Mouse (Mus musculus) Patski (cell line): ENCODE data around the gene Hist1h3g. TPM values are rescaled to one million over a fixed set of nuclear protein-coding genes. Genes with fewer than 3 reads are reported as not detected.
A peak's percentile ranks its signal among the peaks of the same experiment; 100 is the strongest.
"Not testable (repeated sequence)": the region's sequence is repeated elsewhere in the genome, so short reads cannot be mapped to it uniquely, and the experiment has no call there.

Source experiments
- ATAC-seq: fragments of 100-300 bp; one replicate; pipeline ENCODE4 v1.8.0; 2021
- CTCF ChIA-PET: fragments of 350-600 bp; sonication (Branson Sonifier 250); formaldehyde crosslinking; loops from one replicate; lab custom pipeline; 2022; ENCODE audit warnings: inconsistent platforms; lab: Charles Lee
- POLR2A ChIA-PET: fragments of 350-600 bp; sonication (Branson Sonifier 250); formaldehyde crosslinking; loops from one replicate; lab custom pipeline; 2022; ENCODE audit warnings: antibody characterized with exemption, inconsistent platforms; lab: Charles Lee
- DNase-seq: peaks from one replicate; pipeline ENCODE4 v3.0.0-alpha.2; 2011; ENCODE audit warnings: low read depth, low spot score
- H3K27me3 ChIP-seq: fragments of 371-371 bp; one replicate; pipeline ENCODE4 v1.5.1; 2021
- CTCF ChIP-seq: fragments of 100-300 bp; IDR thresholded peaks from one replicate; pipeline ENCODE4 v1.5.1; 2021
- in situ Hi-C: fragments of 300-500 bp; cut with MboI; formaldehyde crosslinking; loops from 3 replicates; pipeline ENCODE4 v1.11.1; 2018; ENCODE audit warnings: low pct_unique_long_range_greater_than_20kb, mixed read lengths
- polyA plus RNA-seq: library from polyadenylated mRNA; unstranded; gene quantifications from one replicate; pipeline ENCODE4 v1.2.3, GENCODE M21; 2021

Gene Hist1h3g
- polyA plus RNA-seq, 1 experiment from 2014 or later = 1.7 TPM

GRCm38 (mm10) chr13:23524654-23525053 is 10.6 kb upstream of the Hist1h3g start:
- peak; percentile 95 for TF ChIP-seq CTCF
- in situ Hi-C loops = loop anchor here (5.0 kb wide), 1 partner anchor 92 kb away; no protein-coding TSS in a partner anchor
- POLR2A ChIA-PET = interaction anchor here (0.5 kb wide), 1 partner anchor 91 kb away, joined by 3 read pairs; no protein-coding TSS in a partner anchor
- CTCF ChIA-PET = interaction anchor here (0.7 to 2.8 kb wide), 10 partner anchors 23 to 99 kb away, joined by 3 to 21 read pairs (median 5); no protein-coding TSS in a partner anchor
- ATAC-seq (peak; percentile 46), DNase-seq (no peak)
- no peaks in the 10 kb centered on the region for H3K27me3 ChIP-seq

DNA sequence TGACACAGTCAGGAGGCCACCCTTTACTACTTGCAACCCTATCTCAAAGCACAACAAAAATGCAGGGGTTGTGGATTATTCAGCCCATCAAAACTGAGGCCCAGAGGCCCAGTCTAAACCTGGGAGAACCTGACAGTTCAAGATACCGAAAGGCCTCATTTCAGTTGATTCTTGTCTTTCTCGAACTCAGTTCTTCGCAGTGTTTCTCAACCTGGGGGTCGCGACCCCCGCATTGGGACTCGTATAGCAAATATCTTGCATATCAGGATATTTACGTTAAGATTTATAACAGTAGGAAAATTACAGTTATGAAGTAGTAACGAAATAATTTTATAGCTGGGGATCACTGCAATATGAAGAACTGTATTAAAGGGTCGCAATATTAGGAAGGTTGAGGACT is 9.3 kb upstream of the Hist1h3g start:
- DNase-seq (no peak), ATAC-seq (no peak)
- POLR2A ChIA-PET = interaction anchor here (1.7 kb wide), 1 partner anchor 93 kb away, joined by 5 read pairs; no protein-coding TSS in a partner anchor
- CTCF ChIA-PET = interaction anchor here (0.7 to 2.8 kb wide), 7 partner anchors 8 to 101 kb away, joined by 3 to 20 read pairs (median 3); no protein-coding TSS in a partner anchor
- H3K27me3 ChIP-seq = no peaks in the 10 kb centered on the region
- in situ Hi-C loops = no loop called here
- TF ChIP-seq CTCF = no peak

DNA sequence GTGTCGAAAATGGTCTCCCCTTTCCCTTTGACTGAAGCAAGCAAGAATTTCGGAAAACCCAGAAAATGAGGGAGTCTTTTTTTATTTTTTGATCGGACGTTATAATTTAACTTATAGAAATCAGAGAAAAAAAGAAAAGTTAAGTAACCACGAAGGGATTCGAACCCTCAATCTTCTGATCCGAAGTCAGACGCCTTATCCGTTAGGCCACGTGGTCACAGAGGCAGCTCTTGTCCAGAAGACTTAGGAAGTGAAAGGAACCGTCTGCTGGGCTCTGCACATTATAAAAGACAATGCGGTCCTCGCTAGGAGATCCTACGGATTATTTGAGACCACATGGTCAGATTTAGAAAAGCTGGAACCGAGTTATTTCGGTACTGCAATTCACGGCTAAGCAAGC is 8.9 kb upstream of the Hist1h3g start:
- POLR2A ChIA-PET = interaction anchor here (1.7 kb wide), 1 partner anchor 94 kb away, joined by 5 read pairs; no protein-coding TSS in a partner anchor
- in situ Hi-C loops = no loop called here
- ATAC-seq (peak; percentile 27), DNase-seq (no peak)
- CTCF ChIA-PET = interaction anchor here (0.7 to 2.8 kb wide), 6 partner anchors 9 to 101 kb away, joined by 3 to 20 read pairs (median 3); no protein-coding TSS in a partner anchor
- H3K27me3 ChIP-seq = no peaks in the 10 kb centered on the region
- no peak for TF ChIP-seq CTCF

GRCm38 (mm10) chr13:23529005-23529404 is 6.2 kb upstream of the Hist1h3g start:
- TF ChIP-seq CTCF = no peak
- no peaks in the 10 kb centered on the region for H3K27me3 ChIP-seq
- ChIA-PET CTCF (interaction anchor here (1.2 to 2.4 kb wide), 5 partner anchors 76 to 1485 kb away, joined by 3 to 8 read pairs (median 4); no protein-coding TSS in a partner anchor), POLR2A (interaction anchor here (0.6 to 1.2 kb wide), 2 partner anchors 28 to 1818 kb away, joined by 3 to 4 read pairs; no protein-coding TSS in a partner anchor)
- in situ Hi-C loops = no loop called here
- DNase-seq (no peak), ATAC-seq (no peak)

- DNase-seq (no peak), ATAC-seq (no peak)
- ChIA-PET CTCF (interaction anchor here (0.7 to 1.4 kb wide), 5 partner anchors 80 to 1485 kb away, joined by 3 to 5 read pairs (median 3); no protein-coding TSS in a partner anchor), POLR2A (interaction anchor here (0.6 to 1.2 kb wide), 2 partner anchors 27 to 1819 kb away, joined by 3 to 4 read pairs; no protein-coding TSS in a partner anchor)
- TF ChIP-seq CTCF = no peak
- no peaks in the 10 kb centered on the region for H3K27me3 ChIP-seq
- in situ Hi-C loops = loop anchor here (5.0 to 10.0 kb wide), 3 partner anchors 68 to 1815 kb away; partner anchors contain the start of genes Hist1h2ag, Hist1h2ai, Hist1h2bj and Hist1h2bl
These were observed 5.6 kb upstream of the Hist1h3g start for GRCm38 (mm10) chr13:23529480-23530165.

DNA sequence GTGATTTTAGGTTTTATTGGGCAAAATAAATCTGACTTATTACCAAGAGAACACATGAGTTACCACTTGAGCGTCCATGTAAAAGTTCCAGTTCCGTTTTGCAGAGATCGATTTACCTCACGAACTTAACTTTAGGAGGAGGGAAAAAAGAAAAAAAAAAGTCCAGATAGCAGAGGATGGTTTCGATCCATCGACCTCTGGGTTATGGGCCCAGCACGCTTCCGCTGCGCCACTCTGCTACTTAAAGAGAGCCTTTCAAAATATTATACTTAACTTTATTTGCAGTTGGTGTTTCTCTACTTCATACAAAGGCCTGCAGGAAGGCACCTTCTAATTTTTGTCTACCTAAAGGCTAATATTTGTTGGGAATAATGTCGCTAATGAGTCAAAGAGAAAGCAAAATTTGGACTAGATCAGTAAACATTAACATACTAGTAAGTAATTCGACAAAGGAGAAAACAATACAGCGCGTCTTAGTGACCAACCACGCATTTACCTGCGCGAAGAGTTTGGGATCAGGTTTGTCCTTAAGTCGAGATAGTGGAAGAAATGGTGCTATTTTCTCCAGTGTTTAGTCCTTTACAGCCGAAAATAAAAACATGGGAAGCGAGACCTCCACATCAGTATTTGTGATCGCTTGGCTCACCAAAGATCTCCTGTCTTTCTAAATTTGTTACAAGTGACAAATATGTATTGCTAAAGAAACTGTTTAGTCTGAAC is 4.9 kb upstream of the Hist1h3g start:
- no peaks in the 10 kb centered on the region for H3K27me3 ChIP-seq
- ChIA-PET POLR2A (interaction anchor here (1.2 kb wide), 1 partner anchor 26 kb away, joined by 3 read pairs; no protein-coding TSS in a partner anchor), CTCF (interaction anchor here (0.7 to 1.4 kb wide), 4 partner anchors 80 to 1486 kb away, joined by 3 to 5 read pairs (median 4); no protein-coding TSS in a partner anchor)
- in situ Hi-C loops = loop anchor here (5.0 to 10.0 kb wide), 3 partner anchors 67 to 1816 kb away; partner anchors contain the start of genes Hist1h2ag, Hist1h2ai, Hist1h2bj and Hist1h2bl
- peak; percentile 1 for ATAC-seq
- no peak for DNase-seq
- no peak for TF ChIP-seq CTCF

DNA sequence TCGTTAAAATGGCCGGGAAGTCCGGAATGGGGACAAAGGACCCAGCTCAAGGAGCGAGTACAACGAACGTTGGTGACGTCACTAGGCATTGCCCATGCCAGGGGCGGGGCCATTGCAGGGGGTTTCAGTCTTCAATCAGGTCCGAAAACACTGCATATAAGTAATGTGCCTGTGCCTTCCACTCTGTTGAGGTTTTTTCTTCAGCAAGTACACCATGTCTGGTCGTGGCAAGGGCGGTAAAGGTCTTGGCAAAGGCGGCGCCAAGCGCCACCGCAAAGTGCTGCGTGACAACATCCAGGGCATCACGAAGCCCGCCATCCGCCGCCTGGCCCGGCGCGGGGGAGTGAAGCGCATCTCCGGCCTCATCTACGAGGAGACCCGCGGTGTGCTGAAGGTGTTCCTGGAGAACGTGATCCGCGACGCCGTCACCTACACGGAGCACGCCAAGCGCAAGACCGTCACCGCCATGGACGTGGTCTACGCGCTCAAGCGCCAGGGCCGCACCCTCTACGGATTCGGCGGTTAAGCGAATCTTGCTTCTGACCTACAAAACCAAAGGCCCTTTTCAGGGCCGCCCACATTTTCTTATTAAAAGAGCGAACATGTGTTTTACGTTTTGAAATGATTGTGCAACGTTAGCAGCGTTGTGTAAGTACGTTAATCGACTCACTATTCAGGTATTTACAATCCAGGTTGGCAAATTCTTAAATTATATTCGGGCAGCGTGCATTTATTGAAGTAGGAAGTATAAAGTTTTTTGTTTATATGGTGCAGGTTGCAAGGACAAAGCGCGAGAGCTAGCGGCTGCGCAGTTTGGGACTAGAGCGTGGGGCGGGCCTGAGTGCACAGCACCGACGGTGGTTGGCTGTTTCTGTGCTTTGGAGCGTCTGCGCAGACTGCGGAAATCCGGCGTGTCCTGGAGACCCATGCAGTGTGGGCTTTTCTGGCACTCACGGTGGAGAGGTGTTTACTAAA is 4.0 kb upstream of the Hist1h3g start, which contains the start of gene Hist1h4h:
Gene Hist1h4h (plus strand): TSS at position 150 of the 975 bp plus-strand sequence.
- in situ Hi-C loops = loop anchor here (5.0 to 10.0 kb wide), 3 partner anchors 66 to 1816 kb away; partner anchors contain the start of genes Hist1h2ag, Hist1h2ai, Hist1h2bj and Hist1h2bl
- TF ChIP-seq CTCF = no peak
- CTCF ChIA-PET = no interaction called here
- peak; percentile 68 for ATAC-seq
- DNase-seq = peak; percentile 92
- H3K27me3 ChIP-seq = no peaks in the 10 kb centered on the region
- POLR2A ChIA-PET = interaction anchor here (0.6 kb wide), 1 partner anchor 1793 kb away, joined by 3 read pairs; no protein-coding TSS in a partner anchor

DNA sequence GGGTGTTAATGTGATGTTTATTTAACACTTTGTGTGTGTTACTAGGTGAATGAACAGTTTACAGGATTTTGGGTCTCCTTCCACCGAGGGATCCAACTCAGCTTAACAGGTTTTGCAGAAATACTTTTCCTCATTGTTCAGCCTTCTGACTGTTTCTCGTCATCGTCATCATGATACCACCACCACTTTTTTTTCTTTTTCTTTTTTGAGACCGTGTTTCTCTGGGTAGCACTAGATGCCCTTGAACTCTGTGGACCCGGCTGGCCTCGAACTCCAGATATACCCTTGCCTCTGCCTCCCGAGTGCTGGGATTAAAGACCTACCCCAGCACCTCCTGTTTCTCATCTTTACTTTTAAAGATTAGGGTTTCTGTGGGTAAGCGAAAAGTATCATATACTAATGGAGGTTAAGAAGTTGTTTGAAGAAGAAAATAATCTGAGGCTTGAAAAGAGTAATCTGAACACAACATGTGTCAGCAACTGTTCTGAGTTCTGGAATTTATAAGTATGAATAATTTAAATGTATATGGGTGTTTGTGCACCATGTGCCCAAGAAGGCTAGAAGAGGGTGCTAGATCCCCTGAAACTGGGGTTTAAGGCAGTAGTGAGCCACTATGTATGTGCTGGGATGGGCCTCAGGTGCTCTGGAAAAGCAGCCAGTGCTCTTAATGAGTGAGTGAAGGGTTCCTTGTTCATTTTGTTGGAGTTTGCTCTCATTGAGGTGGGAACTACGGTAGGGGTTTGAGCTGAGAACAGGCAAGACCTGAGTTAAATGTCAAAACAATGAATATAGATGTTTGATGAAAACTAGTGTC is 2.8 kb upstream of the Hist1h3g start:
- CTCF ChIA-PET = no interaction called here
- ATAC-seq (no peak), DNase-seq (no peak)
- POLR2A ChIA-PET = interaction anchor here (0.6 kb wide), 1 partner anchor 1794 kb away, joined by 3 read pairs; no protein-coding TSS in a partner anchor
- TF ChIP-seq CTCF = no peak
- H3K27me3 ChIP-seq = no peaks in the 10 kb centered on the region
- in situ Hi-C loops = loop anchor here (5.0 to 10.0 kb wide), 3 partner anchors 65 to 1818 kb away; partner anchors contain the start of genes Hist1h2ag, Hist1h2ai, Hist1h2bj and Hist1h2bl

DNA sequence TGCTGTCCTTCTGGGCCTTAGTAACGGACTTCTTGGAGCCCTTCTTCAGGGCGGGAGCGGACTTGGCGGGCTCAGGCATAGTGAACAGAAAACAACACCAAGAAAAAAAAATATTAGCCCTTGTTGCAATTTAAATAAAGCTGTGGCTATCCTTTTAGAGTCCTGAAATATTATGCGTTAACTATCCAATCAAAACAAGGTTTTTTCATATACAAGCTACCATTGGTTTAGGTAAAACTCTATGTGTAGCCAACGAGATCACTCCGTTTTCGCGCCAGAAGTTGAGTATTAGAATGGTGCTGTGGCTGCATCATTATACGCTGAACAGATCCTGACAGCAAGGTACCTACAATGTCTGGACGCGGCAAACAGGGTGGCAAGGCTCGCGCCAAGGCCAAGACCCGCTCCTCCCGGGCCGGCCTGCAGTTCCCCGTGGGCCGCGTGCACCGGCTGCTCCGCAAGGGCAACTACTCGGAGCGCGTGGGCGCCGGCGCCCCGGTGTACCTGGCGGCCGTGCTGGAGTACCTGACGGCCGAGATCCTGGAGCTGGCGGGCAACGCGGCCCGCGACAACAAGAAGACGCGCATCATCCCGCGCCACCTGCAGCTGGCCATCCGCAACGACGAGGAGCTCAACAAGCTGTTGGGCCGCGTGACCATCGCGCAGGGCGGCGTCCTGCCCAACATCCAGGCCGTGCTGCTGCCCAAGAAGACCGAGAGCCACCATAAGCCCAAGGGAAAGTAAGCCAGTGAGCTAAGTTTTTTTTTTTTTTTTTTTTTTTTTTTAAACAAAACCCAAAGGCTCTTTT is 1.5 kb upstream of the Hist1h3g start, which contains the start of gene Hist1h2af:
Gene Hist1h2af (plus strand): TSS at position 347 of the 808 bp plus-strand sequence.
- in situ Hi-C loops = loop anchor here (5.0 to 10.0 kb wide), 3 partner anchors 64 to 1819 kb away; partner anchors contain the start of genes Hist1h2ag, Hist1h2ai, Hist1h2bj and Hist1h2bl
- POLR2A ChIA-PET = interaction anchor here (0.7 kb wide), 1 partner anchor 57 kb away, joined by 3 read pairs; no protein-coding TSS in a partner anchor
- CTCF ChIA-PET = interaction anchor here (1.1 to 1.6 kb wide), 2 partner anchors 9 to 20 kb away, joined by 4 to 6 read pairs; partner anchors contain the start of gene Hist1h2bh
- DNase-seq, H3K27me3 ChIP-seq: not testable (repeated sequence)
- peak; percentile 52 for ATAC-seq
